Mouse (Mus musculus): Measurements from ENCODE around the gene Tm9sf1. TPM values are rescaled to one million over a fixed set of nuclear protein-coding genes. Genes with fewer than 3 reads are reported as not detected.
A peak's percentile ranks its signal among the peaks of the same experiment; 100 is the strongest.

The Tm9sf1 gene
- total and polyA plus RNA-seq, 3 experiments: 39.4 to 50.6 (median 40.6) TPM

DNA sequence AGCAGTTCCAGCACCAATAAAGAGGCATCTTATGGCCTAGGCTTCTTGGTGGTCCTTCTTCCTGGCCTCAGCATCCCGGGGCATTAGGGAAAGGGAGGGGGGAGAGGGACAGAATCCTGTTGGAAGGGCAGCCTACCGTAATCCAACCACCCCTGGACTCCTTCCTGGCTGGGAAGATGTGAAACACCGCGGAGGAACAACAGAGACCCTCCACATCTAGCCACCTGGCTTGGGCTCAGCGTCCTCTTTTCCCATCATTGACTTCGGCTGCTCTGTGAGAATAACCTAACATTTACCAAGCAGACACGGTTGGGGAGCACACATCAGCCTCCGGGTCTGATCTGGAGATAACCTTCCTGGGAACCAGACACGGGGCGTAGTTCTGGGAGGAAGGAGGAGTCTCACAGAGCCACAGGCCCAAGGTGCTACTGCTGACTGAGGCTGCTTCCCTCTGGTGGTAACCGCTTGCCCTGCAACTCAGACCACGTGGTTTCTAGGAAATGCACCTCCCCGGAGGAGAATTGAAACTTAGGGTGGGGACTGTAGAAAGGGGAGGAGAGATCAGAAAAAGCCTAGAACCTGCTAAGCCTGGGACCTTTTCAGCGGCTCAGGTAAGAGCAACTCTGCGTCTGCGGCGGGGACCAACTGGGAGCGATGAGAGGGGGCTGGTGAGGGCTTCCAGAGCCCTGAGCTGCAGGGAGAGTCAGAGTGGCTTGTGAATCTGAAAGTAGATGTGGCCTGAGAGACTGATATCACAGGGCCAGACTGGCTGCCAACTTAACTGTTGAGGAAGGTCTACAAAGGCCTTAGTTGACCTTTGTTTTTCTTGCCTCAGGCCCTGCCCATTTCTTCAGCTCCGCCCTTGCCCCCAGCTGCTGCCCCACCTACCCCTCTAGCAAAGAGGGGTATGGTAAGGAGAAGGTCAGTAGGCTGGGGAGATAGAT lies 39.7 kb downstream of the Tm9sf1 start:
- peak overlapping the region; percentile 76 for H3K9ac ChIP-seq (ENCODE audit: low read depth, low read length)
- H3K36me3 ChIP-seq (ENCODE audit: control insufficient read depth, insufficient read depth, low read length): peaks cover 10% of the 10 kb centered on the region
- peaks cover 12% of the 10 kb centered on the region for H3K4me1 ChIP-seq (ENCODE audit: control insufficient read depth, insufficient read depth, low read length)
- peak overlapping the region; percentile 71 for H3K4me3 ChIP-seq
- H3K27ac ChIP-seq: peak overlapping the region; percentile 97
- H3K27me3 ChIP-seq (ENCODE audit: control insufficient read depth, insufficient read depth, low read length): no peaks in the 10 kb centered on the region
- TF ChIP-seq EP300 (IDR thresholded peaks at IDR 0.05; ENCODE audit: insufficient read depth, low read depth, low read length): peak; percentile 90; the same call in 1 of the 2 replicates
- TF ChIP-seq CTCF (IDR thresholded peaks at IDR 0.05): no peak; the same call in 1 of the 2 replicates
- peak; percentile 69 for TF ChIP-seq POLR2A (IDR thresholded peaks at IDR 0.05; ENCODE audit: insufficient read depth, low read depth, low read length)
- WGBS: 12% methylated on average over 19 of the region's 19 CpGs
- intact Hi-C loops (cut with DNase I): loop anchor here (2.0 to 5.0 kb wide), 4 partner anchors 13 to 107 kb away; partner anchors contain the start of genes A730061H03Rik, Dcaf11, Psme2 and Rnf31
- peak; percentile 92 to 93 for DNase-seq
- H3K79me2 ChIP-seq (replicated peaks; ENCODE audit: control insufficient read depth, insufficient read depth, low read length): no peaks in the 10 kb centered on the region

GRCm38 (mm10) chr14:55603271-55603632 lies 40.4 kb downstream of the Tm9sf1 start, which contains the start of gene Irf9:
Gene Irf9, plus strand, starts transcription at chr14:55603571.
- peaks cover 10% of the 10 kb centered on the region for H3K36me3 ChIP-seq (ENCODE audit: control insufficient read depth, insufficient read depth, low read length)
- intact Hi-C loops (cut with DNase I): loop anchor here (2.0 to 5.0 kb wide), 2 partner anchors 42 to 106 kb away; partner anchors contain the start of genes A730061H03Rik and Dcaf11
- WGBS: 67% methylated on average over 7 of the region's 7 CpGs
- no peak for TF ChIP-seq EP300 (IDR thresholded peaks at IDR 0.05; ENCODE audit: insufficient read depth, low read depth, low read length)
- no peak for TF ChIP-seq CTCF (IDR thresholded peaks at IDR 0.05)
- no peak for TF ChIP-seq POLR2A (IDR thresholded peaks at IDR 0.05; ENCODE audit: insufficient read depth, low read depth, low read length)
- peak within 1 kb of the TSS; percentile 76 for H3K9ac ChIP-seq (ENCODE audit: low read depth, low read length)
- H3K4me3 ChIP-seq: peak within 1 kb of the TSS; percentile 71
- H3K4me1 ChIP-seq (ENCODE audit: control insufficient read depth, insufficient read depth, low read length): peaks cover 12% of the 10 kb centered on the region
- H3K79me2 ChIP-seq (replicated peaks; ENCODE audit: control insufficient read depth, insufficient read depth, low read length): no peaks in the 10 kb centered on the region
- H3K27me3 ChIP-seq (ENCODE audit: control insufficient read depth, insufficient read depth, low read length): no peaks in the 10 kb centered on the region
- no peak for DNase-seq
- H3K27ac ChIP-seq: peak within 1 kb of the TSS; percentile 97

GRCm38 (mm10) chr14:55598521-55599390 lies 44.9 kb downstream of the Tm9sf1 start:
- TF ChIP-seq POLR2A (IDR thresholded peaks at IDR 0.05; ENCODE audit: insufficient read depth, low read depth, low read length) (no peak), EP300 (IDR thresholded peaks at IDR 0.05; ENCODE audit: insufficient read depth, low read depth, low read length) (no peak), CTCF (IDR thresholded peaks at IDR 0.05) (no peak)
- peaks cover 5% of the 10 kb centered on the region for H3K4me1 ChIP-seq (ENCODE audit: control insufficient read depth, insufficient read depth, low read length)
- H3K27ac ChIP-seq: no peak overlapping the region
- H3K27me3 ChIP-seq (ENCODE audit: control insufficient read depth, insufficient read depth, low read length): no peaks in the 10 kb centered on the region
- no peak overlapping the region for H3K9ac ChIP-seq (ENCODE audit: low read depth, low read length)
- intact Hi-C loops (cut with DNase I): no loop called here
- H3K4me3 ChIP-seq: no peak overlapping the region
- no peak for DNase-seq
- H3K36me3 ChIP-seq (ENCODE audit: control insufficient read depth, insufficient read depth, low read length): no peaks in the 10 kb centered on the region
- WGBS: 96% methylated on average over 21 of the region's 21 CpGs
- H3K79me2 ChIP-seq (replicated peaks; ENCODE audit: control insufficient read depth, insufficient read depth, low read length): peaks cover 2% of the 10 kb centered on the region; the same call in 1 of the 2 replicates

- DNase-seq: no peak
- H3K4me3 ChIP-seq: no peak overlapping the region
- H3K36me3 ChIP-seq (ENCODE audit: control insufficient read depth, insufficient read depth, low read length): no peaks in the 10 kb centered on the region; the same call in 1 of the 2 replicates
- intact Hi-C loops (cut with DNase I): no loop called here
- WGBS: 70% methylated on average over 13 of the region's 13 CpGs
- TF ChIP-seq POLR2A (IDR thresholded peaks at IDR 0.05; ENCODE audit: insufficient read depth, low read depth, low read length) (no peak), EP300 (IDR thresholded peaks at IDR 0.05; ENCODE audit: insufficient read depth, low read depth, low read length) (no peak), CTCF (IDR thresholded peaks at IDR 0.05) (no peak)
- H3K9ac ChIP-seq (ENCODE audit: low read depth, low read length): no peak overlapping the region
- peaks cover 7% of the 10 kb centered on the region for H3K4me1 ChIP-seq (ENCODE audit: control insufficient read depth, insufficient read depth, low read length)
- H3K79me2 ChIP-seq (replicated peaks; ENCODE audit: control insufficient read depth, insufficient read depth, low read length): peaks cover 3% of the 10 kb centered on the region; the same call in 1 of the 2 replicates
- H3K27ac ChIP-seq: no peak overlapping the region
- H3K27me3 ChIP-seq (ENCODE audit: control insufficient read depth, insufficient read depth, low read length): no peaks in the 10 kb centered on the region
These were observed 47.4 kb downstream of the Tm9sf1 start for GRCm38 (mm10) chr14:55596036-55596690.

DNA sequence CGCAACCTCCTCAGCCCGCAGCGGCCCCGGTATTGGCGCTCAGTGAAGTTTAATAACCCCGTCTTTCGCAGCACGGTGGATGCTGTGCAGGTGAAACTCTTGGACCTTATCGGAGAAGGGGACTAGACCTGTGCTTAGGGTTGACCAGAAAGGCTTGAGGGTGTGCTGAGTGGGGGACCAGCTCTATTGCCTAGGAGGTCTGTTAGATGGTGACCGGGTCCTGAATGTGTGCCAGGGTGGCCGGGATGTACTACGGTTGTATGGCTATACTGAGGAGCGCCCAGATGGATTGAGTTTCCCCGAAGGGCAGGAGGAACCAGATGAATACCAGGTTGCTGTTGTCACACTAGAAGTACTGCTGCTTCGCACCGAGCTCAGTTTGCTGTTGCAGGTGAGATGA lies 51.4 kb downstream of the Tm9sf1 start:
- no peak for DNase-seq
- H3K4me1 ChIP-seq (ENCODE audit: control insufficient read depth, insufficient read depth, low read length): peaks cover 7% of the 10 kb centered on the region
- H3K4me3 ChIP-seq: peak overlapping the region; percentile 72
- 2% methylated on average over 16 of the region's 16 CpGs for WGBS
- H3K27me3 ChIP-seq (ENCODE audit: control insufficient read depth, insufficient read depth, low read length): no peaks in the 10 kb centered on the region
- peaks cover 4% of the 10 kb centered on the region; the same call in 1 of the 2 replicates for H3K36me3 ChIP-seq (ENCODE audit: control insufficient read depth, insufficient read depth, low read length)
- TF ChIP-seq CTCF (IDR thresholded peaks at IDR 0.05) (no peak), EP300 (IDR thresholded peaks at IDR 0.05; ENCODE audit: insufficient read depth, low read depth, low read length) (no peak), POLR2A (IDR thresholded peaks at IDR 0.05; ENCODE audit: insufficient read depth, low read depth, low read length) (no peak)
- peaks cover 3% of the 10 kb centered on the region; the same call in 1 of the 2 replicates for H3K79me2 ChIP-seq (replicated peaks; ENCODE audit: control insufficient read depth, insufficient read depth, low read length)
- peak overlapping the region; percentile 98 for H3K9ac ChIP-seq (ENCODE audit: low read depth, low read length)
- intact Hi-C loops (cut with DNase I): no loop called here
- H3K27ac ChIP-seq: peak overlapping the region; percentile 97

Measured in heart, adult 2 months (tissue).